Mouse (Mus musculus) ES-E14 (cell line): ENCODE measurements at regions not wholly inside any gene's neighbourhood (a gene's known extent, or its start where the extent isn't known, plus 50 kb on each side); places are given as distances from the start of the nearest gene placed in this dataset.

Source experiments
- MAFK ChIP-seq: IDR thresholded peaks from 2 replicates; pipeline ENCODE4 v1.6.1; 2014; ENCODE audit warnings: mild to moderate bottlenecking, low read depth, low read length, inconsistent platforms; ENCODE audit not compliant: insufficient read depth
- ZNF384 ChIP-seq: IDR thresholded peaks from 2 replicates; pipeline ENCODE4 v1.6.1; 2012; ENCODE audit warnings: low read depth, low read length, inconsistent platforms

GRCm38 (mm10) chr10:84058301-84058700 lies 335.6 kb downstream of the 1500009L16Rik start:
- TF ChIP-seq ZNF384 (no peak), MAFK (no peak)
